Mouse (Mus musculus) mature B cell (primary cell): ENCODE measurements around the gene Arhgap40.

ENCODE experiments used
- in situ Hi-C: fragments of 300-500 bp; cut with MboI; formaldehyde crosslinking; loops from 2 replicates; pipeline ENCODE4 v1.14.3; 2019

Arhgap40 gene

DNA sequence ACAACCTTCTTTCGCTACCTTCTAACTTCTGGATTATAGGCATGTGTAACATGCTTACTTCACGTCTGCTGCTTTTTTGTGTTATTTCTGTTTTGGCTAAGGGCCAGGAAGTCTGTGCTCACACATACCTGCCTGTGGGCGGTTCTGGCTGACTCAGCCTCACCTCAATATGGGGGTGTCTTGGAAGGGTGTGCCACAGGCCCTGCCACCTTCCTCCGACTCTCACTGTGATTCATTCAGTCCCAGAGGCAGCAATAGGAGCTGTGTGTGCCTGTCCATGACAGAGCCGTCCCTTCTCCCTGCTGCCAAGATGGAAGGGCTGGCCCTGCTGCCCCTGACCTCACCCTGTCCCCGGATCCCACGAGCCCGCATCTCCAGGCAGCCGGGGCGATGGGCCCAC, at the start of gene Arhgap40:
Gene Arhgap40 (plus strand): TSS at position 269 of the 400 bp plus-strand sequence.
- in situ Hi-C loops = no loop called here

DNA sequence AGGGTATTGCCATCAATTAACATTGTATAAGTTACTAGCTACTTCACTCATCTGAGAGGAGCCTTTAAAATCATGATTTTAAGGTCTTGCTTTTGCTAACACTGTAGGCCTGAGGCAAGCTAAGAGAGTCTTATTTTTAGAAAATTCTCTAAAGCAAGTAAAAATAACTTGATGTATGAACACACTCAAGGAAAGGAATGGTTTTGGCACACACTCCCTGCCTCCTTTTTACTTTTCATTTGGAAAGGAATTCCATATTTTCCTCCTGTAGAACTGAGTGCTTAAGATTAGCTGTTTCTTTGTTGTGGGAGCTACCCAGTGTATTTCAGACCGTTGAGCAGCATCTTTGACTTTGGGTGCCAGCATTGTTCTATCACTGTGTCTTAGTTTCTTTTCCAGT, 38.4 kb upstream of the Arhgap40 start:
- in situ Hi-C loops = no loop called here

DNA sequence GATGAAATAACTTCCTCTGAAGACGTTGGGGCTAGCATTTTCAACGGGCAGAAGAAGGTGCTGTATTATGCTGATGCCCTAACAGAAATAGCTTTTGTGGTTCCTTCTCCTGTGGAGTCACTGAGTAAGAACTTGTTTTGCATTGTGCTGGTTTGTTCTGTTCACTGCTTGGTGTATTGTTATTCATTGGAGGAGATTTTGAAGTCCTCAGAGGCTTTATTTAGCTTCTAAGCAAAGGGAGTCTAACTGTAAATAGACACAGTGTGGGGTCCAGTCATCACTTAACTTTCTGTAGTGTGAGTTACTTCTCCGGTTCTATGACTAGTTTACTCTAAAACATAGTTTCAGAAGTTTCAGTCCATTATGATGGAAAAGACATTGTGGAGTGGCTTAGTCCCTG, 35.0 kb upstream of the Arhgap40 start:
- in situ Hi-C loops = no loop called here

DNA sequence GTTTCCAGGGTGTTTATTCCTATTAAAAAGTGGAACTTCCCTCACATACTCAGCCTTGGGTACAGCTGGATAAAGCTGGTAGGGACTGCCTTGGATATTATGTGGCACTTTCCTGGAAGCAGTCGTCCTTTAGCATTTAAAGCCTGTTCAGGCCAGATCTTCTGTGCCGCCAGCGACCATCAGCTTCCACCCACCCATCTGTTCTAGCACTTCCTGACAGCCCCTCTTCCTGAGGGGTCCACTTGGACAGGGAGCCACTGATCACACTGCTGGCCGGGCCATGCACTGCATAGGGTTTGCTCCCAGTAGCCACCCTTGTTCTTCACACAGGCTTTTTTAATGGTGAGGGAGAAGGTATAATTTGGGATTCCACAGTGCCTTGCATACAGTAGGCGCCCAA, 14.1 kb upstream of the Arhgap40 start:
- in situ Hi-C loops = no loop called here

DNA sequence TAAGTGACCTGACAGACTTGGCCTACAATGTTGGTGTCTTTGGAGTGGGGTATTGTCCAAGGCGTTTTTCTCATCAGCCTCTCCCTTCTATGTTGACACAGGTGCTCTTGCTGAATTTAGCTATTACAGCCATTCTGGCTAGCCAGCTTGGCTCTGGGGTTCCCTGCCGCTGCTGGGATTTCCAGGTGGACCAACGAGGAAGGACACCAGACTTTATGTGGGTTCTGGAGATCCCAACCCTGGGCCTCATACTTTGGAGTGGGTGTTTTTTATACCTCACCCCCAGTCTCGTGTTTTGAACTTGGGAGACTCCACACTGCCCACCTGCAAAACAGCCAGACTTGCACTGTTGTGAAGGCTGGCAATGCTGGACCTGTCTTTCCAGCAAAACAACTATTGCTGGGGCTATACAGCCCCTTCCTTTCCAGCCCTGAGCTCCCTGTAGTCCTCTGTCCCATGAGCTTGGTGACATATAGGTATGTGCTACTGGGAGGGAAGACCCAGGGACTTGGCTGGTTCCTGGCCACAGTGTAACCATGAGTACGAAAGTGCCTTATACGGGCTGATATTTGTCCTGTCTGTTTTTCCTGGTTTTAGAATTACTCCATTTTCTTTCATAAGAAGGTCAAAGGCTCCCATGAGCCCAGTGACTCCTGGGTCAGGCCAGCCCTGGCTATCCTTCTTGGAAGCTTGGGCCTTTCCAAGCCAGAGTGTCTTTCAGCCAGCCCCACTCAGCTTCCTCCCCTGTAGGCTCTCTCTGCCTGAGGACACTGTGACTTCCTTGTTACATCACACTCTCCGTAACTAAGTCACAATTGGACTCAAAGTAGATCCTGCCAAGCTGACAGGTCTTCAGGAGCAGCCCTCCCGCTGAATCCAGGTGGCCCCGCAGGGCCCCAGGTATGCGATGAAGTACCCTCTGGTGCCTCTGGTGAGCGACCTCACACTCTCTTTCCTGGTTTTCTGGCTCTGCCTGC, 10.5 kb upstream of the Arhgap40 start, which contains the start of gene Adig:
Gene Adig (plus strand): TSS at position 777 of the 977 bp plus-strand sequence.
- in situ Hi-C loops = no loop called here

DNA sequence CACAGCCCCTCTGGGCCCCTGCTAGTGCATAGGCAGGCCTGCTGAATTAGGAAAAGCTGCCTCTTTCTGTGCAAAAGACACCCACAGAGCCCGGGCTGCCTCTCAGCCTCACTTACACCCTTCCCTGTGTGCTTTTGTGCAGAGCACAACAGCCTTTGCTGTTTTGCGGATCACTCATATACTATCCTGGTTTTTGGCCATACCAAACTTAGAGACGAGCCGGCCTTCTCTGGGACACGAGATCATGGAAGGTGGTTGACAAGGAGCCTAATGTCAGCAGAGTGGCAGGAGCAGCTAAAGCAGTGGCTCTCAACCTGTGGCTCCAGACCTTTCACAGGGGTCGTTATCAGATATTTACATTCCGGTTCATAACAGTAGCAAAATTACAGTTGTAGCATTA, 9.4 kb upstream of the Arhgap40 start:
- in situ Hi-C loops = no loop called here

DNA sequence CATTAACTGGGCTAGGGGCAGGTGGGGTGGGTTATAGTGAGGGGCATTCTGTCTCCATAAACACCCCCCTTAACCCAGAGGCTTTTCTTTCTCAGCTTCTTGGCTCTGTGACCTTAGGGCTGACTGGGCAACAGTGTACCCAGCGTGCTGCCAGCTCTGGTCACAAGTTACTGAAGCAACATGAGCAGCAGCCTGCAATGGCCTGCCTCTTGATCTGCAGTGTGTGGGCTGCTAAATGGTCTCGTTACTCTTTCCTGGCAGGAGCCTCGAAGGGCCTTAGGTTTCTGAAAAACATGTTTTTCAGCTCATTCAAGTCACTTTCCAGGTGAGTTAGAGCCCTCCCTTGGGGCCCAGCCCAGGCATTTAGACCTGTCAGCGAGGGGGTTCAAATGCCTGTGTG, 8.9 kb upstream of the Arhgap40 start:
- in situ Hi-C loops = no loop called here

DNA sequence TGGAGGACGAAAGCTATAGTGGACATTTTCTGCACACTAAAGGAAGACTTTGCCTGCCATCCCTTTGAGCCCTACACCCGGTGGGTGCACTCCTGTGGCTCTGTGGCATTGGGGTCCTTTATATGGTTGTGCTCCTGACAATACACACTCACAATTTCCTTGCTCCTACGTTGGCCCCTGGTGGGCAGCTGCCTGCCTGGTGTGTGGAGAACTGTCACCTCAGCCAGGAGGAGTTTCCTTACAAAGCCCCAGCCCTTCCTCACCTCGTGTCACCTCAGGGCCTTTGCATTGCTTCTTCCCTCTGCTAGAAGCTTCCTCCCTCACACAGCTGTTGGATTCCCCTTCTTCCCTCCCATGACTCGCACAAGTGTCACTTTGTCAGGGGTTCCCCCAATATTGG, 6.1 kb upstream of the Arhgap40 start:
- in situ Hi-C loops = no loop called here

DNA sequence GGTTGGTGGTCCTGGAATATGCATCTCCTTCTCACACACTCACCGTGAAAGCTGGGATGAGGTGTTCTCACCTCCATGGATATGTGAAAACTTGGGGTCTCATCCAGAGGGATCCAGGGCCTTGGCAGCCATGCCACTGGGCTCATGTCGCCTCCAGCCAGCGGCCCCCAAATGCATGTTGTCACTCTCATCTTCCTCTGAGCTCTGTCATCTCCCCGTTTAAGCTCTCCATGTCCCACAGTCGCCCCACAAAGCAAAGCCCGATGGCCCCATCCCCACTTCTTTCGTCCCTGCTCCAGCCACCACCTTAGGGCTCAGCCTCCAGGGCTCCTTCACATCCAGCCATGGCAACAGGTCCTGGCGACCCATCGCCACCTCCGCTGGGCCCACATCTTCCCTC, 5.5 kb upstream of the Arhgap40 start:
- in situ Hi-C loops = no loop called here

DNA sequence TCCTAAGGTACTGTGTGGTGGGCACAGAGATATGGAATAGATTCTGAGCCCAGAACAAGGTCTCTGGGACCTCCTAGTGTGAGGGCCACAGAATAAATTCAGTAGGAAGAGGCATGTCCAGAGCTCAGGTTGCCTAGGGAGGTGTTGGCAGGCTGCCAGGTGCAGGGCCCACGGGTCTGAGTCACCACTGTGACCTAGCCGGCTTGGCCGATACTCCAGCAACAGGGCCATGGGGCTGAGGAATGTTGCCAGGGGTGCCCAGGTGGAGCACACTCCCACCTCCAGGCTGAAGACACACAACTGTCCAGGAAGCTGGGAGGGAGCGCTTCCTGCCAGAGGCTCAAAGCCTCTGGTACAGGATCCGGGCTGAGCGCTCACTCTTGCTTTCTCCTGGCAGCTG, 1.9 kb upstream of the Arhgap40 start:
- in situ Hi-C loops = no loop called here

DNA sequence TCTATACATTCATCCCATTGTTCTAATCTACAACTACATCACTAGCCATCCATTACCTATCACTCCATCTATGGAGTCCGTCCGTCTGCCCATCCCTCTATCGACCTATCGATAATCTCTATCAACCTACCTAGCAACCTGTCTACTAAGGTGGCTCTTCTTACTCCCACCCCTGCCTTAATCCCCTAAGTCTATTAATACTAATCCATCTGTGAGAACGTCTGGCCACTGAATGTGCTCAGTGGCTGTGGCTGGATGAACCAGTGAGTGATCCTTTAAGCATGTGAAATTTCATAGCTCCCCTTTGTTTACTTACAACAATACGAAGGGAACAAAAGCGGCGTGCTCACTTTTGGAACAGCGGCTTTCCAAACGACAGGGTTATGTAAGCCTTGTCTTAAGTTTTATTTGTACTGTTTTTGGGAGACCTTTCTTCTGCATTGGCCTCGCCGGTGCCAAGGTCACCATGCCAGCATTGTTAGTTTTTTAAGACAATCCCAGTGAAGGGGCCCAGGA, 1.3 kb downstream of the Arhgap40 start:
- in situ Hi-C loops = no loop called here

DNA sequence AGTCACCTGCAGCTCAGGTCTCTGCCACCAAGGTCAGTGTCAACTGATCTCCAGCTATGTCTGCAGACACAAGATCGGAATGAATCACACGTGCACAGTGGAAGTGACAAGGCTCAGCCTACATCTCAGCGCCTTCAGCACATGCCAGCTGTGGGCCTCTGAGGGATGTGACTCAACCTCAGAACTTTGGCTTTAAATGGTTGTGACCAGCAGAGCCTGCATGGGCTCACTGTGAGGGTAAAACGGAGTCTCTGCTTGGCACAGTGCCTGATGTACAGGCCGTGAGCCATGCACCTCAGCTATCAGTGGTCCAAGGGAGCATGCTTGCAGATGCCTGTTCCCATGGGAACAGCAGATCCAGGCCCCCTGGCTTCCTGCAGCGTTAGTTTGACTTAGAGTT, 6.0 kb downstream of the Arhgap40 start:
- in situ Hi-C loops = no loop called here

DNA sequence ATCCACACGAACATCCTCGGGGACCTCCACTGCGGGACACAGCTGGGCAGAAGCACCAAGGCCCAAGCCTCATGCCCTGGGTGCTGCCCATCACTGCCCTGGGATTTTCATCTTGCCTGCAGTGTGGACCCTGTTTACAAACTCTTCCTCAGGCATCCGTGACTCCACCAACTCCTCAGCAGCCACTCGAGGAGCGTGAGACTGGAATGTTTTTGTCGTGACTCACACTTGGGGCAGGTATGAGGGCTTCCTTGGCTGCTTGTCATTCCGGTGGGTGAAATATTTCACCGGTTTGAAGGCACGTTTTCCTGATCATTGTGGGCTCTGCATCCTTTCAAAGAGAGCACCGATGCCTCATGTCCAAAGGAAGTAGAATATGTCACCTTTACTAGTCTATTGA, 6.5 kb downstream of the Arhgap40 start:
- in situ Hi-C loops = no loop called here

DNA sequence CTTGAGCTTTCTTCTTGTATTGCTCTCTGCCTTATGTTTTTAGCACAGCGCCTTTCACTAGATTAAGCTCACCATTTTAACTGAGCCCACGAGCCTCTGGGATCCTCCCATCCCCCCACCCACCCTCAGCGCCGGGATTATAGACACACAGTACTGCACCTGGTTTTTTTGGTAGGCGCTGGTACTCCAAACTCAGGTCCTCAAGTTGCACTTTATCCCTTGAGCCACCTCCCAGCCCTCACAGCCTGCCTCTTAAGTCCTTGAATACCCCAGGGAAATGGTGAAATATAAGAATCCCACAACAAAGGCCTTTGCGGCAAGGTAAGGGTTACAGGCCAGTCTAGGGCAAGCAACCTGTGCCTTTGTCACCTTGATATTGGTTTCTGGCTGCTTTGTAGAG, 7.2 kb downstream of the Arhgap40 start:
- in situ Hi-C loops = no loop called here

DNA sequence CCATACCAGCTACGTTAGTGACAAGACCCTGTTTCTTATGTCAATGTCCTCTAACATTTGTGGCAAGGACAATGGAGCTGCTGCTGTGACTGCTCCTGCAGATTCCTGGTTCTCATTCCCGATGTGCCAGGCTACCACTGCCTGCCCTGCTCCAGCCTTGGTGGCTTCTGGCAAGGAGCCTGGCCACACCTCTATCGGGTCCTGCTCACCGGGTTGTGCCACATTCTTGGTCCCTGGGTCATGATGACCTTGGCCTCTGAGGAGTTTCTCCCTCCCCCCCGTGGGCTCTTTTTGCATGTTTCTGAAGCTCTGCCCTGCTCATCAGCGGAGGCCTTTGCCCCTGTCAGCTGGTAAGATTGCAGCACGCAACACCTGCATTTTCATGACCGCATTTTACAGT, 10.5 kb downstream of the Arhgap40 start:
- in situ Hi-C loops = no loop called here

DNA sequence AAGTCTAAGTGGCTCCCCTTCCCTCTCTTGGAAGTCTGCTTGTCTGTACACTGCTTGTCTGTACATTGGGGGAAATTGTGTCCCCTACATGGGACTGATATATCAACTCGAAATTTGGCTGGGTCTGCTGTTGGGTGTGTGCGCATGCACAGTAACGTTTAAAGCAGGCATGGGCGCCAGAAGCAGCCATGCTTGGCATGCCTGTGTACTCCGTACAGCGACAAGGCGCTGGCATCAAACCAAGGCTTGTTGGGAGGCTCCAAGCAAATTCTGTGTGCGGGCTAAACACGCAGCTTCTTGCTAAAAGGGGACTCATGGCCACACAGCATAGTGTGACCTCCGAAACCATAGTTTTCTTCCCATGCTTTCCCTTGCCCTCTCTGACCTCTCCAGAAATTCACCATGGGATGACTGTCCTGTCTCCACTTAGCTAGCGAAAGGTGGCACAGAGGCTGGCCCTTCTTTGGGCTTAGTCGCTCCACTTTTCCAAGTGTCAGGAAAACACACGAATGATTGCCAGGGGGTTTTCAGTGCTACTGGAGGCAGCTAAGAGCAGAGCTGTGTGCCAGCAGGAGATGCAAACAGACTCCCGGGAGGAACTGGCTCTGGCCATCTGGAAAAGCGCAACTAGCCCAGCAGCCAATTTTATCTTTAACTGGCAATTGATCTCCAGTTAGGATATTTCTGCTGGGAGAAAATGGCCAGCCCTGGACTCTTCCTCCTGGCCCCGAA, 11.7 kb downstream of the Arhgap40 start:
- in situ Hi-C loops = no loop called here

DNA sequence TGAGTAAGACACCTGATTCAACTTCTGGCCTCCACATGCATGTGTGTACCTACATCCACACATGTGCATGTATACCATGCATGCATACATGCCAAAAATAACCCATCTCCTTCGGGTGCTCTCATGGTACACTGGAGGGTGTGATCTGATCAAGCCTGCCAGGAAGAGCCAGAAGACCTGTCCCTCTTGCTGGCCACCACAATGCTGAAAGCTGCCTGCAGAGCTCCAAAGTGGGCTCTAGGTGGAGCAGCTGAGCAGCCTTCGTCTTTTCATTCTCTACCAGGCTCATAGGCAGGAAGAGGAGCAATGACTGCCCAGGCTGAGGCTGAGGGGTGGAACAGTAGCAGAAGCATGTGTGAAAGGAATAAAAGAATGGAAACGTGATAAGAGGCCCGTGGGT, 21.5 kb downstream of the Arhgap40 start:
- in situ Hi-C loops = no loop called here

DNA sequence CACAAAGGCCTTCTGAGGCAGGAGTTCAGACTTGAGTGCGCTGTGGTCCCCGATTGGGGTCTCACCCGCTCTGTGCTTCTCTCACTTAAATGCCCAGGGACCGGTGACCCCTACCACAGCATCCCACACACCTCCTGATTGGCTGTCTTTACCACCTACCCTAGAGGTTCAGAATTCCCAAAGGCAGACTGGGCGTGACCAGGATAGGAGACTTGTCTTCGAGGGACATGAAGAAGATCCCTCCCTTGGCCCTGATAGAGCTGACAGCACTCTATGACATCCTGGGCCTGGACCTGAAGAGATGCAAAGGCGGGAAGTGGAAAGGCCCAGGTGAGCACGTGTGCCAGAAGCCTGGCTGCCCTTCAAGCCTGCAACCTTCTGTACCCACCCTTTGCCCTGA, 22.0 kb downstream of the Arhgap40 start:
- in situ Hi-C loops = no loop called here

DNA sequence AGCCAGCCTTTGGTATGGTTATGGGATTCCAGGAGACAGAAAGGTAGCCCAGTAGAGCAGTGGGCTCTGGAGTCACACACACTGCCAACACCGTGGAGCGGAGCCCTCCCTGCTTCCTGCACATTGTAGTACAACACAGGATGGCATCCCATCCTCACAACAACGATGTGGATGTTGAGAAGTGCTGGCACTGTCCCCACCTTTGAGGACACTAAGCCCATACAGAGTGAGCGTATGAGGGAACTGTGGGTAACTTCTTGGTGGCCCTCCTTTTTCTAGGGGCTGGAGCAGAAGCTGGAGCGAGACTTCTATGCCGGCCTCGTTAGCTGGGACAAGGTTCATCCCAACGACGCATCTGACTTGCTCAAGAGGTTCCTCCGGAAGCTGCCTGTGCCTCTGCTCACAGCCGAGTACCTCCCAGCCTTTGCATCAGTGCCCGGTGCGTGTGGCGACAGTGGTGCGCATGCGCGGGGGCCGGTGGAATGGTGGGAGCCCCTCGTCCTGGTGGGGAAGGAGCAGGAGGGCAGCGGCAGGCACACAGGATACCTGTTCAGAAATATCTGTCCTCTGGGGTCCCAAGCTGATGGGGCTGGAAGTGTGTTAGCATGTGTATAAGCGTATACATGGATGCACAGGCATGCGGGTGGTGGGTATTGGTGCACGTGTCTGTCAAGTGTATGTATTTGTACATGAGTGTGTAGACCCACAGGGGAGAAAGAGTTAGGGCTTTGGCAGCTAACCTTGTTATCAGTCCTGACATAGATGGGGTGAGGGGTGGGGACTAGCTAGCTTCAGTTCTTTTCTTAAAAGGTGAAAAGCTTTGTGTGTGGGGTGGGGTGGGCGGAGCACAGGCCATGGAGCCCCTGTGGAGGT, 27.1 kb downstream of the Arhgap40 start:
- in situ Hi-C loops = loop anchor here (10.0 kb wide), 2 partner anchors 95 to 325 kb away; no protein-coding TSS in a partner anchor

DNA sequence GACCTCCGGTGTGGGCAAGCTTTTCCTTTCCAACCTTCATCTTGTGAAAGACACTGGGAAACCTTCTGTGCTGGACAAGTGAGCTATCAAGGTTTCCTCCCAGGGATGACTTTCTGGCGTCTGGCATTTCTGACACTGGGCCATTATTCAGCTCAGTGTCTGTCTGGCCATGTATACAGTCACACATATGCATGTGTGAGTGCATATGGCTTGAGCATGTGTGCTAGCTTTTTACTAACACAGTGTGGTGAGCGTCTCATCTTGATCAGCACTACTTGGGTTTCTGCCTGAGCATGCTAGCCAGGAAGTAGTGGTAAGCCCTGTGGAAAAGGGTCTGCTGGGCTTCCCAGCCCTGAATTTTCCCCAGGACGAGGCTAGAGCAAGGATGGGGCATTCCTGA, 28.7 kb downstream of the Arhgap40 start:
- in situ Hi-C loops = loop anchor here (10.0 kb wide), 2 partner anchors 94 to 324 kb away; no protein-coding TSS in a partner anchor

DNA sequence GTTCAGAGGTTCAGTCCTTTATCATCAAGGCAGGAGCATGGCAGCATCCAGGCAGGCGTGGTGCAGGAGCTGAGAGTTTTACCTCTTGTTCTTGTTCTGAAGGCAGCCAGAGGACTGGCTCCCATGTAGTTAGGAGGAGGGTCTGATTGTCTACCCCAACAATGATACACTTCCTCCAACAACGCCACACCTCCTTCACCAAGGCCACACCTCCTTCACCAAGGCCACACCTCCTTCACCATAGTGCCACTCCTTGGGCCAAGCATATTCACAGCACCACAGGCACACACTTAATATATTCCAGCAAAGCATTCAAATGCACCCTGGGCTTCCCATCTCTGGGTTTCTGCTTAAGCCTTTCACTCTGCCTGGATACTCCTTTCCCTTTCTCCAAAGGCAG, 32.7 kb downstream of the Arhgap40 start:
- in situ Hi-C loops = loop anchor here (5.0 to 10.0 kb wide), 3 partner anchors 90 to 320 kb away; no protein-coding TSS in a partner anchor
